Mouse (Mus musculus) heart, embryonic 16.5 days (tissue): ENCODE data around the gene Pbx2. TPM values are rescaled to one million over a fixed set of nuclear protein-coding genes. Genes with fewer than 3 reads are reported as not detected.

Experiments
- ATAC-seq: fragments of 200-750 bp; cut with Nextera tagmentation; replicated peaks from 2 replicates; pipeline ENCODE4 v1.8.0; 2017; ENCODE audit warnings: moderate number of reproducible peaks; ENCODE audit not compliant: insufficient read depth, low FRiP score; ENCODE audit errors: extremely low read depth
- H3K27ac ChIP-seq: fragments of 300-500 bp; sonication (generic); 2 replicates; pipeline ENCODE4 v1.5.1; 2014; ENCODE audit warnings: mild to moderate bottlenecking, low read length, control low read depth, moderate library complexity
- H3K27me3 ChIP-seq: fragments of 300-500 bp; sonication (generic); 2 replicates; pipeline ENCODE4 v1.6.1; 2014; ENCODE audit warnings: low read length, mixed read lengths; ENCODE audit not compliant: control insufficient read depth, insufficient read depth
- H3K36me3 ChIP-seq: fragments of 300-500 bp; sonication (generic); 2 replicates; pipeline ENCODE4 v1.6.1; 2014; ENCODE audit not compliant: control insufficient read depth, insufficient read depth
- H3K4me1 ChIP-seq: fragments of 300-500 bp; sonication (generic); 2 replicates; pipeline ENCODE4 v1.6.1; 2014; ENCODE audit warnings: low read length, mixed read lengths; ENCODE audit not compliant: control insufficient read depth, insufficient read depth
- H3K4me2 ChIP-seq: fragments of 300-500 bp; sonication (generic); 2 replicates; pipeline ENCODE4 v1.6.1; 2014; ENCODE audit warnings: low read depth, mild to moderate bottlenecking, control low read depth, low read length
- H3K4me3 ChIP-seq: fragments of 300-500 bp; sonication (generic); 2 replicates; pipeline ENCODE4 v1.5.1; 2014; ENCODE audit warnings: mild to moderate bottlenecking, control low read depth, low read length
- H3K9ac ChIP-seq: fragments of 300-500 bp; sonication (generic); 2 replicates; pipeline ENCODE4 v1.6.1; 2014; ENCODE audit warnings: low read length, control low read depth
- H3K9me3 ChIP-seq: fragments of 300-500 bp; sonication (generic); replicated peaks from 2 replicates; pipeline ENCODE4 v1.6.1; 2016; ENCODE audit warnings: low read length; ENCODE audit not compliant: control insufficient read depth
- WGBS: fragments of 180-500 bp; shearing (Covaris S2); extraction: QIAGEN DNeasy Blood & Tissue Kit; methylation state at CpG from one replicate; pipeline ENCODE4 v1.1.7; 2014; 5-methylcytosine and 5-hydroxymethylcytosine counted together
- polyA plus RNA-seq: library from polyadenylated mRNA; unstranded; fragments of >200 nt; fragmentation: Nextera tagmentation; extraction: Ambion mirVana; gene quantifications from 2 replicates; pipeline ENCODE4 v1.2.1, GENCODE M21; 2015

Pbx2 gene
- polyA plus RNA-seq, 1 experiment from 2014 or later, result 4.8 TPM

- no peak for ATAC-seq
These were observed 22.6 kb upstream of the Pbx2 start for GRCm38 (mm10) chr17:34568421-34568820.

GRCm38 (mm10) chr17:34569919-34570318, 21.1 kb upstream of the Pbx2 start:
- H3K9me3 ChIP-seq, result no peaks in the 10 kb centered on the region
- no peaks in the 10 kb centered on the region; the same call in 1 of the 2 replicates for H3K27me3 ChIP-seq
- no peak overlapping the region for H3K27ac ChIP-seq
- no peak overlapping the region for H3K4me3 ChIP-seq
- no peaks in the 10 kb centered on the region for H3K4me1 ChIP-seq
- 63% methylated on average over 4 of the region's 4 CpGs for whole genome bisulfite sequencing
- no peak overlapping the region for H3K9ac ChIP-seq
- ATAC-seq, result no peak
- 0 out of 2 replicates have a peak, but pooled peaks cover 2% of the 10 kb centered on the region for H3K36me3 ChIP-seq
- H3K4me2 ChIP-seq, result no peak overlapping the region

More at GRCm38 (mm10) chr17:34568421-34568820, 22.6 kb upstream of the Pbx2 start:
- H3K4me1 ChIP-seq, result peaks cover 8% of the 10 kb centered on the region
- H3K27ac ChIP-seq, result no peak overlapping the region
- no peaks in the 10 kb centered on the region for H3K9me3 ChIP-seq
- H3K36me3 ChIP-seq, result 0 out of 2 replicates have a peak, but pooled peaks cover 2% of the 10 kb centered on the region
- H3K4me3 ChIP-seq, result no peak overlapping the region
- no peaks in the 10 kb centered on the region; the same call in 1 of the 2 replicates for H3K27me3 ChIP-seq
- whole genome bisulfite sequencing, result 75% methylated on average over 13 of the region's 13 CpGs
- no peak overlapping the region for H3K9ac ChIP-seq
- no peak overlapping the region for H3K4me2 ChIP-seq

- WGBS, result 14% methylated on average over 5 of the region's 5 CpGs
- Histone ChIP-seq H3K4me3 (no peak overlapping the region), H3K4me1 (no peaks in the 10 kb centered on the region), H3K36me3 (no peaks in the 10 kb centered on the region), H3K9me3 (no peaks in the 10 kb centered on the region), H3K27me3 (no peaks in the 10 kb centered on the region; the same call in 1 of the 2 replicates), H3K4me2 (no peak overlapping the region), H3K9ac (no peak overlapping the region), H3K27ac (no peak overlapping the region)
- no peak for ATAC-seq
These were observed 19.2 kb upstream of the Pbx2 start for GRCm38 (mm10) chr17:34571875-34572274.

- WGBS, result 22% methylated on average over 15 of the region's 15 CpGs
- Histone ChIP-seq H3K27ac (no peak overlapping the region), H3K4me1 (no peaks in the 10 kb centered on the region), H3K27me3 (no peaks in the 10 kb centered on the region; the same call in 1 of the 2 replicates), H3K36me3 (no peaks in the 10 kb centered on the region), H3K4me3 (no peak overlapping the region), H3K9ac (no peak overlapping the region), H3K4me2 (no peak overlapping the region), H3K9me3 (no peaks in the 10 kb centered on the region)
- ATAC-seq, result no peak
These were observed 18.7 kb upstream of the Pbx2 start for GRCm38 (mm10) chr17:34572361-34572760.

- whole genome bisulfite sequencing, result 59% methylated on average over 5 of the region's 5 CpGs
- no peak overlapping the region for H3K4me2 ChIP-seq
- H3K36me3 ChIP-seq, result no peaks in the 10 kb centered on the region
- no peak overlapping the region for H3K9ac ChIP-seq
- no peaks in the 10 kb centered on the region for H3K27me3 ChIP-seq
- no peak overlapping the region for H3K4me3 ChIP-seq
- no peaks in the 10 kb centered on the region for H3K4me1 ChIP-seq
- ATAC-seq, result no peak
- H3K9me3 ChIP-seq, result no peaks in the 10 kb centered on the region
- no peak overlapping the region for H3K27ac ChIP-seq
These were observed 14.5 kb upstream of the Pbx2 start for GRCm38 (mm10) chr17:34576577-34576976.

GRCm38 (mm10) chr17:34578070-34578469, 13.0 kb upstream of the Pbx2 start:
- H3K4me1 ChIP-seq, result no peaks in the 10 kb centered on the region
- no peak overlapping the region for H3K4me3 ChIP-seq
- no peaks in the 10 kb centered on the region for H3K27me3 ChIP-seq
- H3K36me3 ChIP-seq, result no peaks in the 10 kb centered on the region
- no peak overlapping the region for H3K4me2 ChIP-seq
- H3K9ac ChIP-seq, result no peak overlapping the region
- 87% methylated on average over 3 of the region's 3 CpGs for WGBS
- no peak overlapping the region for H3K27ac ChIP-seq
- no peaks in the 10 kb centered on the region for H3K9me3 ChIP-seq
- no peak for ATAC-seq

GRCm38 (mm10) chr17:34582528-34582927, 8.5 kb upstream of the Pbx2 start:
- Histone ChIP-seq H3K9ac (no peak overlapping the region), H3K4me3 (no peak overlapping the region), H3K4me2 (no peak overlapping the region), H3K4me1 (peaks cover 9% of the 10 kb centered on the region), H3K9me3 (no peaks in the 10 kb centered on the region), H3K27ac (no peak overlapping the region), H3K27me3 (no peaks in the 10 kb centered on the region), H3K36me3 (no peaks in the 10 kb centered on the region)
- no peak for ATAC-seq
- WGBS, result 81% methylated on average over 12 of the region's 12 CpGs

- 64% methylated on average over 7 of the region's 7 CpGs for WGBS
- Histone ChIP-seq H3K4me1 (peaks cover 14% of the 10 kb centered on the region), H3K9ac (no peak overlapping the region), H3K36me3 (no peaks in the 10 kb centered on the region), H3K4me3 (no peak overlapping the region), H3K9me3 (no peaks in the 10 kb centered on the region), H3K27ac (no peak overlapping the region), H3K27me3 (no peaks in the 10 kb centered on the region), H3K4me2 (no peak overlapping the region)
- no peak for ATAC-seq
These were observed 7.7 kb upstream of the Pbx2 start for GRCm38 (mm10) chr17:34583397-34583796.

- Histone ChIP-seq H3K9ac (no peak overlapping the region), H3K36me3 (no peaks in the 10 kb centered on the region), H3K4me3 (no peak overlapping the region), H3K4me1 (peaks cover 17% of the 10 kb centered on the region), H3K27me3 (no peaks in the 10 kb centered on the region), H3K27ac (no peak overlapping the region), H3K4me2 (no peak overlapping the region), H3K9me3 (no peaks in the 10 kb centered on the region)
- ATAC-seq, result no peak
- 89% methylated on average over 8 of the region's 8 CpGs for WGBS
These were observed 7.2 kb upstream of the Pbx2 start for GRCm38 (mm10) chr17:34583819-34584218.
